Mouse (Mus musculus) limb, embryonic 14.5 days (tissue): ENCODE measurements around the gene Camk2d. TPM values are rescaled to one million over a fixed set of nuclear protein-coding genes. Genes with fewer than 3 reads are reported as not detected.

Experiments used
- ATAC-seq: fragments of 200-750 bp; cut with Nextera tagmentation; 2 replicates; pipeline ENCODE4 v1.8.0; 2017; ENCODE audit warnings: low read depth, moderate number of reproducible peaks, moderate TSS enrichment; ENCODE audit not compliant: low FRiP score
- DNase-seq: peaks from one replicate; pipeline ENCODE4 v3.0.0-alpha.2; 2015; ENCODE audit warnings: low spot score
- H3K27ac ChIP-seq: fragments of 300-500 bp; sonication (generic); replicated peaks from 2 replicates; pipeline ENCODE4 v1.5.1; 2014; ENCODE audit warnings: low read depth, mild to moderate bottlenecking, low read length, moderate library complexity, mixed read lengths
- H3K27me3 ChIP-seq: fragments of 300-500 bp; sonication (generic); 2 replicates; pipeline ENCODE4 v1.6.1; 2014; ENCODE audit warnings: low read length, mixed read lengths; ENCODE audit not compliant: control insufficient read depth, insufficient read depth
- H3K36me3 ChIP-seq: fragments of 300-500 bp; sonication (generic); 2 replicates; pipeline ENCODE4 v1.6.1; 2014; ENCODE audit warnings: mild to moderate bottlenecking, low read length, moderate library complexity, mixed read lengths; ENCODE audit not compliant: control insufficient read depth, insufficient read depth
- H3K4me1 ChIP-seq: fragments of 300-500 bp; sonication (generic); 2 replicates; pipeline ENCODE4 v1.6.1; 2014; ENCODE audit warnings: antibody characterized with exemption, low read length, mixed read lengths; ENCODE audit not compliant: control insufficient read depth, insufficient read depth
- H3K4me2 ChIP-seq: fragments of 300-500 bp; sonication (generic); replicated peaks from 2 replicates; pipeline ENCODE4 v1.6.1; 2014; ENCODE audit warnings: low read depth, mild to moderate bottlenecking, low read length, moderate library complexity; ENCODE audit not compliant: severe bottlenecking
- H3K4me3 ChIP-seq: fragments of 300-500 bp; sonication (generic); replicated peaks from 2 replicates; pipeline ENCODE4 v1.5.1; 2014; ENCODE audit warnings: low read length
- H3K9ac ChIP-seq: fragments of 300-500 bp; sonication (generic); 2 replicates; pipeline ENCODE4 v1.6.1; 2014; ENCODE audit warnings: mild to moderate bottlenecking, low read depth, low read length, moderate library complexity; ENCODE audit not compliant: severe bottlenecking
- H3K9me3 ChIP-seq: fragments of 300-500 bp; sonication (generic); 2 replicates; pipeline ENCODE4 v1.6.1; 2016; ENCODE audit warnings: low read length; ENCODE audit not compliant: control insufficient read depth
- POLR2A ChIP-seq: fragments of 200-500 bp; IDR thresholded peaks from 2 replicates; pipeline ENCODE4 v1.8.0; 2012; ENCODE audit warnings: inconsistent platforms, mild to moderate bottlenecking, moderate library complexity, borderline replicate concordance; ENCODE audit not compliant: insufficient read depth, insufficient read length; ENCODE audit errors: extremely low read depth
- WGBS: fragments of 180-500 bp; shearing (Covaris S2); extraction: QIAGEN DNeasy Blood & Tissue Kit; methylation state at CpG from one replicate; pipeline ENCODE4 v1.1.7; 2014; 5-methylcytosine and 5-hydroxymethylcytosine counted together
- polyA plus RNA-seq, 2 experiments: library from polyadenylated mRNA; depleted of rRNA in 1 of 2; stranded (reverse) in 1 of 2; unstranded in 1 of 2; fragments of >200 nt; fragmentation: Nextera tagmentation in 1 of 2; extraction: Ambion mirVana in 1 of 2; gene quantifications; 2 replicates each; pipeline versions ENCODE4 v1.2.1 to v1.2.3; 2012 to 2014

Camk2d gene
- polyA plus RNA-seq, 2 experiments: 37.4 to 40.0 TPM

- Histone ChIP-seq H3K9me3 (no peaks in the 10 kb centered on the region), H3K4me2 (no peak overlapping the region), H3K9ac (no peak overlapping the region), H3K4me1 (no peaks in the 10 kb centered on the region), H3K36me3 (no peaks in the 10 kb centered on the region), H3K27ac (no peak overlapping the region), H3K4me3 (no peak overlapping the region), H3K27me3 (no peaks in the 10 kb centered on the region)
- DNase-seq (no peak), ATAC-seq (no peak)
- WGBS: 88% methylated on average over 4 of the region's 4 CpGs
- TF ChIP-seq POLR2A: no peak
Observed at GRCm38 (mm10) chr3:126764745-126765144, 168.6 kb downstream of the Camk2d start.

- no peak for ATAC-seq
- H3K9me3 ChIP-seq: no peaks in the 10 kb centered on the region
- 56% methylated on average over 6 of the region's 6 CpGs for WGBS
- no peak overlapping the region for H3K4me2 ChIP-seq
- H3K9ac ChIP-seq: no peak overlapping the region
- no peak for DNase-seq
- TF ChIP-seq POLR2A: no peak
- H3K36me3 ChIP-seq: no peaks in the 10 kb centered on the region
- H3K27me3 ChIP-seq: no peaks in the 10 kb centered on the region
- no peak overlapping the region for H3K27ac ChIP-seq
- H3K4me1 ChIP-seq: no peaks in the 10 kb centered on the region
- H3K4me3 ChIP-seq: no peak overlapping the region
Observed at GRCm38 (mm10) chr3:126770056-126770455, 174.0 kb downstream of the Camk2d start.

DNA sequence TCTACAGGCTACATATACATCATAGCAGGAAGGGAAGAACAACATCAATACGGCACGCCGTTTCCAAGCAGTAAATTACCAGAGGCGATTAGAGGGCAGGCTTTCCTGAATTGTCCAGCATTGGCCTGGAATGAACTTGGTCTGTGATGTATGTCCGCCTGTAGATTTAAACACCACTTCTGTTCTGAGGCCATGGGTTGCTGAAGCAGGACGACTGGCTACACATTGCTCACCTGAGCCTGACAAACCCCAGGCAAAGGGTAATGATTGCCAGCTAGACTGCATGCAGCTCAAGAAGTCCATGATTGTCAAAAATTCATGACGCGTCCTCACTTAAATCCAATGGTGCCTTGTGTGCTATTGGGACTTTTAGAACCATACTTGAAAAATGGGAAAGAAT is 174.9 kb downstream of the Camk2d start:
- no peaks in the 10 kb centered on the region for H3K36me3 ChIP-seq
- 57% methylated on average over 8 of the region's 8 CpGs for WGBS
- DNase-seq (no peak), ATAC-seq (no peak)
- no peak overlapping the region for H3K9ac ChIP-seq
- H3K4me1 ChIP-seq: no peaks in the 10 kb centered on the region
- no peak overlapping the region for H3K4me3 ChIP-seq
- no peaks in the 10 kb centered on the region for H3K27me3 ChIP-seq
- no peak for TF ChIP-seq POLR2A
- no peak overlapping the region for H3K4me2 ChIP-seq
- no peak overlapping the region for H3K27ac ChIP-seq
- no peaks in the 10 kb centered on the region for H3K9me3 ChIP-seq

DNA sequence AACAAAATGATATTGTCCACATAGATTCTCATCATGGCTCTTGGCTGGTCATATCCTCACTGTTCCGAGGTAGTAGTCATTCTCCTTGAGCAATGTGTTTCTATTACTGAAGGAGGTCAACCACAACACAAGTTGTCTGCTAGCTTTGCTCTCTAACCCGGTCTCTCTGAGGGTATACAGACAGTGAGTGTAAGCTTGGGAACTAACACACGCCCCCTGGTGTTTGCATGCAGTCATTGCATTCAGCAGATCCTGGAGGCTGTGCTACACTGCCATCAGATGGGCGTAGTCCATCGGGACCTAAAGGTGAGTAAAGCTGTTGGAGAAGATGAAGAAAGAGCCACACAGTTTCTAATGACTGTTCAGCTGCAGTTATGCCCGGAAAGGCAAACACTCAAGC is 175.4 kb downstream of the Camk2d start:
- Histone ChIP-seq H3K27me3 (no peaks in the 10 kb centered on the region), H3K4me2 (no peak overlapping the region), H3K9ac (no peak overlapping the region), H3K9me3 (no peaks in the 10 kb centered on the region), H3K27ac (no peak overlapping the region), H3K4me1 (no peaks in the 10 kb centered on the region), H3K4me3 (no peak overlapping the region), H3K36me3 (no peaks in the 10 kb centered on the region)
- DNase-seq (peak; percentile 70), ATAC-seq (no peak)
- 25% methylated on average over 6 of the region's 6 CpGs for WGBS
- TF ChIP-seq POLR2A: no peak

DNA sequence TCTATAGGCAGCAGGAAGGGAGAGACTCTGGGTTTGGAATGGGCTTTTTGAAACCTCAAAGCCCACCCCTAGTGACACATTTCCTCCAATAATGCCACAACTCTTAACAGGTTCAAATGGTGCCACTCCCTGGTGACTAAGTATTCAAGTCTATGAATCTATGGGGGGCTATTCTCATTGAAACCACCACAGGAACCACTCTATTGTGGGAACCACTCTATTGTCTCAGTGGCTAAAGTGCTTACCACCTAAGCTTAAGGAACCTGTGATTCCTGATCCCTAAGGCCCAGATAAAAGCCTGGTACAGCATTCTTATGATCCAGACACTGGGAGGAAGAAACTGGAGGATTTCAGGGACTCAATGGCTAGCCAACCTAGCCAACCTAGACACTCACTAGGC is 179.9 kb downstream of the Camk2d start:
- H3K27ac ChIP-seq: no peak overlapping the region
- H3K4me2 ChIP-seq: no peak overlapping the region
- no peak overlapping the region for H3K4me3 ChIP-seq
- no peak for TF ChIP-seq POLR2A
- no peaks in the 10 kb centered on the region for H3K9me3 ChIP-seq
- H3K36me3 ChIP-seq: no peaks in the 10 kb centered on the region
- no peaks in the 10 kb centered on the region for H3K27me3 ChIP-seq
- H3K4me1 ChIP-seq: no peaks in the 10 kb centered on the region
- H3K9ac ChIP-seq: no peak overlapping the region
- DNase-seq (no peak), ATAC-seq (no peak)

DNA sequence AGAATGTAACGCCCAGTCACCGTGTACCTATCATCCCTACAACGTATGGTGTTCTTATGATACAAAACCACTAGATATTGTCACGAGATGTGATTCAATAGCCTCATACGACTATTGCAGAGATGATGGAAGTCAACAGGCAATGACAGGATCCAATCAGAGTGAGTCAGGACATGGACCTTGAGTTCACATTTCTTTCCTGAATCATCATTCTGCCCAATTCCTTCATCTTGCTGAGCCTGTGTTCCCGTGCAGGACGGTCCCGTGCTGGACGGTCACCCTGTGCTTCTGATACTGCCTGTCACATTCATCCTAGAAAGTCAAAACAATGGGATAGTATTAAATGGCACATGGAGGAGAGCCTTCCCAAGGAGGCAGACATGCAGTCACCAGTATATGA is 181.0 kb downstream of the Camk2d start:
- Histone ChIP-seq H3K4me3 (no peak overlapping the region), H3K36me3 (no peaks in the 10 kb centered on the region), H3K4me1 (no peaks in the 10 kb centered on the region), H3K27ac (no peak overlapping the region), H3K9me3 (no peaks in the 10 kb centered on the region), H3K4me2 (no peak overlapping the region), H3K9ac (no peak overlapping the region), H3K27me3 (no peaks in the 10 kb centered on the region)
- ATAC-seq: no peak
- WGBS: 95% methylated on average over 9 of the region's 9 CpGs
- no peak for TF ChIP-seq POLR2A
- DNase-seq: no peak
